Mouse (Mus musculus) forebrain, embryonic 13.5 days (tissue): ENCODE measurements around the gene Tex2. TPM values are rescaled to one million over a fixed set of nuclear protein-coding genes. Genes with fewer than 3 reads are reported as not detected.

Source experiments
- ATAC-seq: fragments of 200-750 bp; cut with Nextera tagmentation; 2 replicates; pipeline ENCODE4 v1.8.0; 2017
- H3K27ac ChIP-seq: fragments of 300-500 bp; sonication (generic); 2 replicates; pipeline ENCODE4 v1.5.1; 2015; ENCODE audit warnings: inconsistent platforms, mild to moderate bottlenecking, moderate library complexity
- H3K27me3 ChIP-seq: fragments of 300-500 bp; sonication (generic); 2 replicates; pipeline ENCODE4 v1.6.1; 2015; ENCODE audit warnings: mild to moderate bottlenecking, inconsistent platforms
- H3K36me3 ChIP-seq: fragments of 300-500 bp; sonication (generic); 2 replicates; pipeline ENCODE4 v1.6.1; 2015; ENCODE audit warnings: mild to moderate bottlenecking, inconsistent platforms; ENCODE audit not compliant: poor library complexity, severe bottlenecking
- H3K4me1 ChIP-seq: fragments of 300-500 bp; sonication (generic); 2 replicates; pipeline ENCODE4 v1.6.1; 2015; ENCODE audit warnings: inconsistent platforms
- H3K4me2 ChIP-seq: fragments of 300-500 bp; sonication (generic); 2 replicates; pipeline ENCODE4 v1.6.1; 2015; ENCODE audit warnings: inconsistent platforms, mild to moderate bottlenecking, moderate library complexity
- H3K4me3 ChIP-seq: fragments of 300-500 bp; sonication (generic); 2 replicates; pipeline ENCODE4 v1.5.1; 2015; ENCODE audit warnings: mild to moderate bottlenecking, inconsistent platforms
- H3K9ac ChIP-seq: fragments of 300-500 bp; sonication (generic); 2 replicates; pipeline ENCODE4 v1.6.1; 2015; ENCODE audit warnings: mild to moderate bottlenecking, inconsistent platforms
- H3K9me3 ChIP-seq: fragments of 300-500 bp; sonication (generic); replicated peaks from 2 replicates; pipeline ENCODE4 v1.6.1; 2016; ENCODE audit warnings: inconsistent platforms
- WGBS: fragments of 180-500 bp; shearing (Covaris S2); methylation state at CpG from one replicate; pipeline ENCODE4 v1.1.7; 2015; 5-methylcytosine and 5-hydroxymethylcytosine counted together
- polyA plus RNA-seq: library from polyadenylated mRNA; unstranded; fragments of >200 nt; fragmentation: Nextera tagmentation; extraction: Ambion mirVana; gene quantifications from 2 replicates; pipeline ENCODE4 v1.2.1, GENCODE M21; 2015

Gene Tex2
- polyA plus RNA-seq, 1 experiment from 2014 or later, result 9.6 TPM

DNA sequence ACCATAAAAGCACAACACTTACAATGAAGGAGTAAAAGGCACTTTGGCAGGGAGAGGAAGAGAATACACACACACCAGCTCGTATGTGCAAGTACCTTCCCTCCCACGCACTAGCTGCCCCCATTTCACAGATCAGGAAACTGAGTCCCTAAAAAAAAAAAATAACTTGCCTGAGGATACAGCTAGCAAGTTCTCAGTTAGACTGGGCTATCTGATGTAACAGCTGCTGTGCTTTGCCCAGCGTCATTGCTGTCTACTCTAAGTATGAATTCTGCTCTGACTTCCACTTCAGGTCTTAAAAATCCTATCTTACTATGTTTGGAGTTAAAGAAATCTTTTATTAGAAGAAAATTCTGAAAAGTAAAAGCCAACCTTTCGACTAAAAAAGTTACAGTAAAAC is 127.6 kb downstream of the Tex2 start:
- no peak for ATAC-seq

DNA sequence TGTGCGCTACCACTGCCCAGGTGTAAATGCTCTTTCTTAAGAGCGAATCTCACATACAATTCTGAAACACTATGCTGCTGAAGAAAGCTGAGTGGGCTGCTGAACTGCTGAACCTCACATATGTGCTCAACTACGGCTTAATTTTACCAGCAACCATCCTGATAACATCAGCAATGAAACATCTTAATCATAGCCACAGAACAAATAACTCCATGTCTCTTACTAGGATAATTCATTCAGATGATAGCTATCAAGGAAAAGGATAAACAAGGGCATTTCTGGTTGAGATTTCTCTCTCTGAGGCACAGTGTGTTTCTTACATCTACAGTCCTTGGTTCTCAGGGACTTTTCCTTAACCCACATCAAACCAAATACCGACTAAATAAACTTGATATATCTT is 128.3 kb downstream of the Tex2 start:
- no peaks in the 10 kb centered on the region for H3K9me3 ChIP-seq
- no peak for ATAC-seq
- H3K4me2 ChIP-seq, result no peak overlapping the region
- H3K27ac ChIP-seq, result no peak overlapping the region
- H3K4me1 ChIP-seq, result peaks cover 13% of the 10 kb centered on the region
- no peaks in the 10 kb centered on the region for H3K36me3 ChIP-seq
- H3K27me3 ChIP-seq, result no peaks in the 10 kb centered on the region
- 96% methylated on average over 4 of the region's 4 CpGs for WGBS
- H3K4me3 ChIP-seq, result no peak overlapping the region
- no peak overlapping the region for H3K9ac ChIP-seq

More for the DNA sequence above, 127.6 kb downstream of the Tex2 start:
- Histone ChIP-seq H3K4me2 (no peak overlapping the region), H3K36me3 (no peaks in the 10 kb centered on the region), H3K9ac (no peak overlapping the region), H3K27ac (no peak overlapping the region), H3K9me3 (no peaks in the 10 kb centered on the region), H3K27me3 (no peaks in the 10 kb centered on the region), H3K4me3 (no peak overlapping the region), H3K4me1 (peaks cover 13% of the 10 kb centered on the region)
- WGBS, result 90% methylated on average over 4 of the region's 4 CpGs

GRCm38 (mm10) chr11:106482867-106483266 is 130.4 kb downstream of the Tex2 start:
- no peaks in the 10 kb centered on the region for H3K9me3 ChIP-seq
- no peak for ATAC-seq
- no peaks in the 10 kb centered on the region for H3K27me3 ChIP-seq
- peaks cover 15% of the 10 kb centered on the region for H3K4me1 ChIP-seq
- H3K9ac ChIP-seq, result no peak overlapping the region
- H3K4me2 ChIP-seq, result no peak overlapping the region
- H3K27ac ChIP-seq, result no peak overlapping the region
- no peak overlapping the region for H3K4me3 ChIP-seq
- H3K36me3 ChIP-seq, result no peaks in the 10 kb centered on the region
- 94% methylated on average over 8 of the region's 8 CpGs for WGBS

DNA sequence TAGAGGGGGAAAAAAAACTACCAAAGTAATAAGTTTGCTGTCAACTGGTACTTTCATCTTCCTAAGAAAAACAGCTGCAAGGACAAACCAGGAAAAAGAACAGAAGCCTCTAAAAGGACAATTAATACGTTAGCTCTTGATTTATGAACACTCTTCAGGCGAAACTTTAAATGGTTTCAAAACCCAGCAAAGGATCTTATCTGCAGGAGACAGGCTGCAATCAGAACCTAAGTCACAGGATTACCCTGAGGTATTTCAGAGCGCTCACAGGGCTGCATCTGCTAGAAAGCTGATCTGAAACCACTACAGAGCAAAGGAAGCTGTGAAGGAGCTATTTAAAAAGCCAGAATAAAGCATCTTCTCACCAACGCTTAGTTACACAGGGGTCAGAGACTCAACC is 131.6 kb downstream of the Tex2 start:
- H3K36me3 ChIP-seq, result no peaks in the 10 kb centered on the region
- no peak overlapping the region for H3K27ac ChIP-seq
- H3K27me3 ChIP-seq, result no peaks in the 10 kb centered on the region
- WGBS, result 89% methylated on average over 4 of the region's 4 CpGs
- H3K9me3 ChIP-seq, result no peaks in the 10 kb centered on the region
- no peak for ATAC-seq
- peaks cover 12% of the 10 kb centered on the region for H3K4me1 ChIP-seq
- H3K4me3 ChIP-seq, result no peak overlapping the region
- no peak overlapping the region for H3K9ac ChIP-seq
- no peak overlapping the region for H3K4me2 ChIP-seq

GRCm38 (mm10) chr11:106480530-106480885 is 132.7 kb downstream of the Tex2 start:
- ATAC-seq, result no peak
- H3K27ac ChIP-seq, result no peak overlapping the region
- no peaks in the 10 kb centered on the region for H3K27me3 ChIP-seq
- 89% methylated on average over 3 of the region's 3 CpGs for WGBS
- no peaks in the 10 kb centered on the region for H3K9me3 ChIP-seq
- H3K36me3 ChIP-seq, result no peaks in the 10 kb centered on the region
- no peak overlapping the region for H3K4me2 ChIP-seq
- H3K4me1 ChIP-seq, result 0 out of 2 replicates have a peak, but pooled peaks cover 5% of the 10 kb centered on the region
- H3K4me3 ChIP-seq, result no peak overlapping the region
- no peak overlapping the region for H3K9ac ChIP-seq

DNA sequence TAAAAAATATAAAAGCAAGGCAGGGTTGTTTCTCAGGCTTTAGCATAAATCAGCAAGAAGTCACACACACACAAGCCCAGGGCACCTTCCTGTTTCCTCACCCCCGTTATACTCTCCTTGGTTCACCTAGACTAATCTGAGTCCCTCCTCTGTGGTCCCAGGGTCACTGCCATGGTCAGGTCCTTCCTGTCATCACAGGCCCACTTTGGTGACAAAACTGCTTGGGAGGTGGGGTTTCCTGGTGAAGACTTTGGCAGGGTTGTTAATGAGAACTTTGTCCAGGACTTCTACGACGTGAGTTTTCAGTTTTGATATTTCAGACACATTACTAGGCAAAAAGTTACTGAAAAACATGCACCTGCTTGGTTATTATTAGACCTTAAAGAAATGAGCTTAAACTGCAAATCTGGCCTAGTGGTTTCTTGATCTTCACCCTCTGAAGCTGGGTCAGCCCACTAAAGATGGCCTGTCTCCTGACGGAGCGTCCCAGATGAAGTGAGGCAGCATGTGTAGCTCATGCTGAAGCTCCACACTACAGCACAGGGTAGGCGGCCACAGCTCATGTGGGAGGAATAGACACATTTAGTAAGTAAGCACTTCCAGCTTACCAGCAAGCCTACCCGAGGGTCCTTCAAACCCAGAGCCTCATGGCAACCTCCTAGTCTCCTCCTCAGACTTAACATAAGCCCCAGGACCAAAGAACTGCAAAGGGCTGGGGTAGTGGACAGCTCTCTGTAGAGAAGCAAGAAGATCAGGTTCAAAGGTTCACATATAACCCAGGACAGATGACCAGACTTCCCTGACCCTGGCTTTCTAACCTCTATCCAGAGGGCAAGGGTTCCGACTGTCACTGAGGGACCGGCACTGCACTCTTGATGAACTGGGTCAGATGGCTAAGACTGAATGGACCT is 133.3 kb downstream of the Tex2 start:
- H3K27me3 ChIP-seq, result no peaks in the 10 kb centered on the region
- 86% methylated on average over 9 of the region's 9 CpGs for WGBS

DNA sequence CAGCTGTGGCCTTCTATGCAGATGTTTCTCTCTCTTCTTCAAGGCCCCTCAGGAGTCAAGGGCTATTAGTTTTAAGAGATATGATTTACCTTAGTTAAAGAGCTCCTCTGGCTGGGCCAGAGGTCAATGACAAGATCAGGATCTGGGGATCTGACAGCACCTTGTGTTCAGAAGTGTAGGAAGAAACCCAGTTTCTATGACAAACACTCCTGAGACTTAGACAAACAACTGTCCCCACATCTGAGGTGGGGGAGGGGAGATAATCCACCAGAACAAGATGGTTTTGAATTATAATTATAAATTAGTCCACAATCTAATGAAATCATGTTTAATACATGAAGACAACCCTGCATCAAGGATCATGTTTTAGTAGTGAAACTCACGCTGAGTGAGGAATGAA is 134.5 kb downstream of the Tex2 start:
- H3K9me3 ChIP-seq, result no peaks in the 10 kb centered on the region
- H3K9ac ChIP-seq, result no peak overlapping the region
- H3K4me2 ChIP-seq, result no peak overlapping the region
- no peaks in the 10 kb centered on the region for H3K36me3 ChIP-seq
- 41% methylated on average over 1 of the region's 1 CpGs for WGBS
- no peak overlapping the region for H3K27ac ChIP-seq
- H3K4me1 ChIP-seq, result 0 out of 2 replicates have a peak, but pooled peaks cover 5% of the 10 kb centered on the region
- ATAC-seq, result no peak
- H3K4me3 ChIP-seq, result no peak overlapping the region
- no peaks in the 10 kb centered on the region for H3K27me3 ChIP-seq

More for the DNA sequence above, 133.3 kb downstream of the Tex2 start:
- Histone ChIP-seq H3K4me3 (no peak overlapping the region), H3K27ac (no peak overlapping the region), H3K4me1 (0 out of 2 replicates have a peak, but pooled peaks cover 5% of the 10 kb centered on the region), H3K4me2 (no peak overlapping the region), H3K36me3 (no peaks in the 10 kb centered on the region), H3K9me3 (no peaks in the 10 kb centered on the region), H3K9ac (no peak overlapping the region)
- ATAC-seq, result no peak

DNA sequence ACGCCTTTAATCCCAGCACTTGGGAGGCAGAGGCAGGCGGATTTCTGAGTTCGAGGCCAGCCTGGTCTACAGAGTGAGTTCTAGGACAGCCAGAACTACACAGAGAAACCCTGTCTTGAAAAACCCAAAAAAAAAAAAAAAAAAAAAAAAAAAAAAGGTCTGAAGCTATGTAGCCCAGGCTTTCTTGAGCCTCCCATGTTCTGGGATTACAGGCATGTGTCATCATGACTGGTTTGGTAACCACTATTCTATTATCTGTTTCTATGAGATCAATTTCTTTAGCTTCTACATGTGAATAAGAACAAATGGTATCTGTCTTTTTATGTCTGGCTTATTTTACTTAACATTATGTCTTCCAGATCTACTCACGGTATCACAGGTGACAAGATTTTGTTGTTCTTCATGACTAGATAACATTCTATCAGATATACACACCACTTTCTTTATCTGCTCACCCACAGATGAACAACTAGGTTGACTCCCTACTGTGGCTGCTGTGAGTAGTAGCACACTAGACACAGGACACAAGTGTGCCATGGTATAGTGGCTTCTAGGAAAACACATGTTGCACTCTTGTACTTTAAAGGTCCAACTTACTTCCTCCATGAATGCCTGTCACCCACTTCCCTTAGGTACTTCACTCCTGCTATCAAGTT is 135.6 kb downstream of the Tex2 start:
- Histone ChIP-seq H3K9ac (no peak overlapping the region), H3K9me3 (no peaks in the 10 kb centered on the region), H3K27me3 (no peaks in the 10 kb centered on the region), H3K4me2 (no peak overlapping the region), H3K4me3 (no peak overlapping the region), H3K36me3 (no peaks in the 10 kb centered on the region), H3K27ac (no peak overlapping the region), H3K4me1 (0 out of 2 replicates have a peak, but pooled peaks cover 5% of the 10 kb centered on the region)
- ATAC-seq, result no peak
- WGBS, result 100% methylated on average over 4 of the region's 4 CpGs

DNA sequence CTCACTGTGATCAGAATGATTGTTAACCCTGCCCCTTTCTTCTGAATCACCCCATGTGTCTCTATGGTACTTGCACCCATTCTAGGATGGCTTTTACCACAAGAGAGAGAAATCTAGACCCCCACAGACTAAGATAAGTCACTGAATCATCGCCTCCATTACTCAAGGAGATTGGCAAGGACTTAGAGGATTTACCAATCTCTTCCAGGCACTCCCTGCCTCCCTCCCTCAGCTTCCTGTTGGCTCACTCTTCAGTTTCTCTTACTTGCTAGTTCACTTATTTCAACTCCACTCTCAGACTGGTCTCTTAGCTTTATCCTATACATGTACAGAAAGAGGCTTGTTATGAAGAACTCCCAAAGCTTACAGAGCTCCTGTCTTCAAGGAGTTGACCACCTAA is 137.9 kb downstream of the Tex2 start:
- ATAC-seq, result no peak
- H3K4me3 ChIP-seq, result no peak overlapping the region
- no peaks in the 10 kb centered on the region for H3K27me3 ChIP-seq
- WGBS, result 81% methylated on average over 1 of the region's 1 CpGs
- H3K9ac ChIP-seq, result no peak overlapping the region
- H3K4me2 ChIP-seq, result no peak overlapping the region
- no peak overlapping the region for H3K27ac ChIP-seq
- no peaks in the 10 kb centered on the region for H3K9me3 ChIP-seq
- H3K36me3 ChIP-seq, result no peaks in the 10 kb centered on the region
- 0 out of 2 replicates have a peak, but pooled peaks cover 5% of the 10 kb centered on the region for H3K4me1 ChIP-seq

DNA sequence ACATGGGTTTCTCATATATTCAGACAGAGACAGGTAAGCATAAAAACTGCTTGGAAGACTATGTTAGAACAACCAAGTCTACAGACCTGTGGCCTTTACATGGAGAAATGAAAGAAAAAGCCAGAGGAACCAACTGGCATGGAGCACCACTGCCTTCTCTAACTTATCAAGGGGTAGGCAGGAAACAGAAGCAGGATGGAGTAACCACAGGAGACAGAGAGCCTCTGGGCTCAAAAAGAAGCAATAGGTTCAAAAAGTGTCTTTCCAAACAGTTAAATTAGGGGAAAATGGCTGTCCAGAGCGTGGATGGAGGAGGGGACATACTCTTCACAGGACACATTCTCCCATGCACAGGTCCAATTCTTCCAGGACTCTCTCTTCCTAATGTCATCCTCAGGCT is 141.6 kb downstream of the Tex2 start:
- ATAC-seq, result no peak
- Histone ChIP-seq H3K27me3 (no peaks in the 10 kb centered on the region), H3K9me3 (no peaks in the 10 kb centered on the region), H3K27ac (no peak overlapping the region), H3K4me3 (no peak overlapping the region), H3K4me1 (no peaks in the 10 kb centered on the region), H3K36me3 (no peaks in the 10 kb centered on the region), H3K4me2 (no peak overlapping the region), H3K9ac (no peak overlapping the region)
- WGBS, result 93% methylated on average over 1 of the region's 1 CpGs

DNA sequence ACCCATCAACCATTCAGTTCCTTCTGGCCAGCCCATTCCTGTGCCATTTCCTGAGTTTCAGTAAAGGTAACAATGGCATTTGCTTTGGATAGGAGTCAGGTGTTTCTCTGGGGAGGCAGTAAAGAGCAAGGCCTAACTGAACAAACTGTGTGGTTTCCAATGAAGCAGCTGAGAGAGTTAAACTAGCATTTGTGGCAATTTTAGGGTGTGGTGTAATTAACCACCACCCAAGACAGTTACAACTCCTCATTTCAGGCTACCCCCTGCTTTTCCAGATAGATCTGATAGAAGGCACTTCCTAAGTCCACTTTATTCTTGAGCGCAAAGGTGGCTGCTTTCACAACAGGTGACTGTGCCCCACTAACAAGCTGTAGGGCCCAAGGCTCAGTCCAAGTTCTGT is 144.7 kb downstream of the Tex2 start:
- Histone ChIP-seq H3K9me3 (no peaks in the 10 kb centered on the region), H3K4me1 (peaks cover 7% of the 10 kb centered on the region; the same call in 1 of the 2 replicates), H3K9ac (no peak overlapping the region), H3K4me3 (no peak overlapping the region), H3K27ac (no peak overlapping the region), H3K27me3 (no peaks in the 10 kb centered on the region), H3K4me2 (no peak overlapping the region), H3K36me3 (no peaks in the 10 kb centered on the region)
- 100% methylated on average over 1 of the region's 1 CpGs for whole genome bisulfite sequencing
- ATAC-seq, result no peak

DNA sequence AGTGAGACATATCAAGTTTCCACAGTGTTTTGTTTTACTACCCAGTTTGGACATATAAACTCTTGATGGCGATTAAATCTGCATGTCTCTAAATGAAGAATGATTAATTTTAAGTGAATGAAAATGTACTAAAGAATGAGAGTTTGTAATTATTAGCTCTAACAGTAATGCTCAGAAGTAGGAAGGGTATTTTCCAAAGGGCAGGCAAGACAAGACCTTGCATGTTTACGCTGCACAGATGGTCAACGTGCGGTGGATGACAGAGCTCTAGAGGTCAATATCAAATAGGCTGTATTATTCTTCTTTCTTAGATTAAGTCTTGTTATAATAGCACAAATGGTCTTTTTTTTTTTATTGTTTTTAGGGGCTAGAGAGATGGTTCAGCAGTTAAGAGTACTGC is 147.3 kb downstream of the Tex2 start:
- H3K4me3 ChIP-seq, result no peak overlapping the region
- peaks cover 7% of the 10 kb centered on the region; the same call in 1 of the 2 replicates for H3K4me1 ChIP-seq
- no peaks in the 10 kb centered on the region for H3K9me3 ChIP-seq
- no peak overlapping the region for H3K9ac ChIP-seq
- ATAC-seq, result no peak
- H3K27ac ChIP-seq, result no peak overlapping the region
- 92% methylated on average over 4 of the region's 4 CpGs for WGBS
- no peak overlapping the region for H3K4me2 ChIP-seq
- H3K36me3 ChIP-seq, result no peaks in the 10 kb centered on the region
- H3K27me3 ChIP-seq, result no peaks in the 10 kb centered on the region
